In genomic region chr9:107550491-107551116, GRCm38 (mm10) we compare ENCODE assay signal across 8 mouse cellular contexts. TPM values are rescaled to one million over a fixed set of nuclear protein-coding genes. Genes with fewer than 3 reads are reported as not detected.
A peak's percentile ranks its signal among the peaks of the same experiment; 100 is the strongest.
DNase-seq lines count a peak whose midpoint lies in the region; ATAC-seq and TF ChIP-seq lines count a peak whose summit lies in the region.

No protein-coding gene starts in this region.

- no peak for ATAC-seq in lung, embryonic 16.5 days (ENCODE audit: low read depth)

- peak overlapping the region; percentile 75 for H3K4me3 ChIP-seq in E14TG2a.4 (replicated peaks; ENCODE audit: low read length)
- H3K4me3 ChIP-seq in lung, embryonic 16.5 days (ENCODE audit: low read length) = peak overlapping the region; percentile 54

- peaks cover 78% of the 10 kb centered on the region for H3K4me1 ChIP-seq in E14TG2a.4 (replicated peaks; ENCODE audit: low read depth, low read length)
- peaks cover 45% of the 10 kb centered on the region for H3K4me1 ChIP-seq in lung, embryonic 16.5 days (replicated peaks; ENCODE audit: control insufficient read depth, insufficient read depth, low read length)

- WGBS in lung, embryonic 16.5 days = 29% methylated on average over 23 of the region's 23 CpGs

- H3K36me3 ChIP-seq in E14TG2a.4 (ENCODE audit: insufficient read depth, low read length) = no peaks in the 10 kb centered on the region
- H3K36me3 ChIP-seq in lung, embryonic 16.5 days (ENCODE audit: control insufficient read depth, insufficient read depth, low read length) = no peaks in the 10 kb centered on the region

- H3K9me3 ChIP-seq in E14TG2a.4 (ENCODE audit: low read length) = no peaks in the 10 kb centered on the region
- no peaks in the 10 kb centered on the region for H3K9me3 ChIP-seq in lung, embryonic 16.5 days (ENCODE audit: control insufficient read depth, low read length)

- peak overlapping the region; percentile 91 for H3K4me2 ChIP-seq in lung, embryonic 16.5 days (ENCODE audit: low read depth, low read length)

- H3K9ac ChIP-seq in lung, embryonic 16.5 days (ENCODE audit: low read length) = peak overlapping the region; percentile 73

- peaks cover 64% of the 10 kb centered on the region for H3K27me3 ChIP-seq in E14TG2a.4 (ENCODE audit: insufficient read depth, low read length)
- no peaks in the 10 kb centered on the region for H3K27me3 ChIP-seq in lung, embryonic 16.5 days (ENCODE audit: control insufficient read depth, insufficient read depth, low read depth, low read length)

- H3K27ac ChIP-seq in lung, embryonic 16.5 days (ENCODE audit: low read length) = peak overlapping the region; percentile 18; the same call in 1 of the 2 replicates

- intact Hi-C loops in left cerebral cortex, postnatal 36 days (cut with DNase I) = no loop called here

- peak; percentile 60 for DNase-seq in ZHBTc4 (ENCODE audit: low read depth, low spot score)
- peak; percentile 95 for DNase-seq in kidney, adult 11 months
- no peak for DNase-seq in urinary bladder, postnatal 25 days (ENCODE audit: low spot score)
- DNase-seq in Muller cell, postnatal 12 days (ENCODE audit: inconsistent ontology term) = no peak
- no peak for DNase-seq in left cerebral cortex, postnatal 36 days (ENCODE audit: low spot score in 2 of 2)
- no peak for DNase-seq in cerebellum, adult 11 months

- no peak for TF ChIP-seq CTCF in E14TG2a.4 (conservative IDR thresholded peaks at IDR 0.05; ENCODE audit: low read length)

RNA-seq across cellular contexts. Expression of gene Rassf1, which starts 0.8 kb away (rescaled TPM):
- polyA plus RNA-seq in lung, embryonic 16.5 days (2015; fragmentation: Nextera tagmentation; extraction: Ambion mirVana) = 55.4 and 58.5 TPM in 2 replicates
- total RNA-seq in left cerebral cortex, postnatal 36 days (2021) = 10 to 100 TPM; 16.7 to 19.0 TPM

RNA-seq across cellular contexts. Expression of gene Zmynd10, which starts 3.5 kb away (rescaled TPM):
- polyA plus RNA-seq in lung, embryonic 16.5 days (2015; fragmentation: Nextera tagmentation; extraction: Ambion mirVana) = 16.7 and 19.7 TPM in 2 replicates
- 1 to 10 TPM; 3.4 to 4.3 TPM for total RNA-seq in left cerebral cortex, postnatal 36 days (2021)

RNA-seq across cellular contexts. Expression of gene Nprl2, which starts 8.6 kb away (rescaled TPM):
- polyA plus RNA-seq in lung, embryonic 16.5 days (2015; fragmentation: Nextera tagmentation; extraction: Ambion mirVana) = 41.9 and 43.7 TPM in 2 replicates
- 10 to 100 TPM; 38.9 to 46.2 TPM for total RNA-seq in left cerebral cortex, postnatal 36 days (2021)

RNA-seq across cellular contexts. Expression of gene Cyb561d2, which starts 8.6 kb away (rescaled TPM):
- polyA plus RNA-seq in lung, embryonic 16.5 days (2015; fragmentation: Nextera tagmentation; extraction: Ambion mirVana) = 27.6 and 32.9 TPM in 2 replicates
- total RNA-seq in left cerebral cortex, postnatal 36 days (2021) = 10 to 100 TPM; 16.9 to 17.0 TPM

RNA-seq across cellular contexts. Expression of gene Tusc2, which starts 12.5 kb away (rescaled TPM):
- 35.6 and 41.6 TPM in 2 replicates for polyA plus RNA-seq in lung, embryonic 16.5 days (2015; fragmentation: Nextera tagmentation; extraction: Ambion mirVana)
- total RNA-seq in left cerebral cortex, postnatal 36 days (2021) = 100 to 1,000 TPM in 1 of 2 experiments, 10 to 100 TPM in 1; 91.3 to 106 TPM

Comparison
In these comparisons a context has a peak if more than half of its experiments do, and no peak if none do; other contexts are left out.
1. DNase-seq: peak in ZHBTc4 (single experiment) and kidney, adult 11 months (single experiment); none in urinary bladder, postnatal 25 days (single experiment), Muller cell, postnatal 12 days (single experiment), left cerebral cortex, postnatal 36 days (0 of 2) and cerebellum, adult 11 months (single experiment).